Mouse (Mus musculus) limb, embryonic 12.5 days (tissue): ENCODE results near the gene Mapt. TPM values are rescaled to one million over a fixed set of nuclear protein-coding genes. Genes with fewer than 3 reads are reported as not detected.

Source experiments
- ATAC-seq: fragments of 200-750 bp; cut with Nextera tagmentation; 2 replicates; pipeline ENCODE4 v1.8.0; 2017; ENCODE audit warnings: low read depth, moderate TSS enrichment; ENCODE audit not compliant: insufficient number of reproducible peaks, insufficient read depth, low FRiP score, low TSS enrichment
- H3K27ac ChIP-seq: fragments of 300-500 bp; sonication (generic); 2 replicates; pipeline ENCODE4 v1.5.1; 2016; ENCODE audit warnings: mild to moderate bottlenecking, moderate library complexity
- H3K27me3 ChIP-seq: fragments of 300-500 bp; sonication (generic); 2 replicates; pipeline ENCODE4 v1.6.1; 2016; ENCODE audit warnings: mild to moderate bottlenecking, moderate library complexity
- H3K36me3 ChIP-seq: fragments of 300-500 bp; sonication (generic); 2 replicates; pipeline ENCODE4 v1.6.1; 2016; ENCODE audit warnings: mild to moderate bottlenecking, moderate library complexity
- H3K4me1 ChIP-seq: fragments of 300-500 bp; sonication (generic); replicated peaks from 2 replicates; pipeline ENCODE4 v1.6.1; 2016
- H3K4me2 ChIP-seq: fragments of 300-500 bp; sonication (generic); 2 replicates; pipeline ENCODE4 v1.6.1; 2016; ENCODE audit warnings: mild to moderate bottlenecking, moderate library complexity
- H3K4me3 ChIP-seq: fragments of 300-500 bp; sonication (generic); replicated peaks from 2 replicates; pipeline ENCODE4 v1.5.1; 2016; ENCODE audit warnings: mild to moderate bottlenecking
- H3K9ac ChIP-seq: fragments of 300-500 bp; sonication (generic); replicated peaks from 2 replicates; pipeline ENCODE4 v1.6.1; 2016; ENCODE audit warnings: mild to moderate bottlenecking, moderate library complexity
- H3K9me3 ChIP-seq: fragments of 300-500 bp; sonication (generic); 2 replicates; pipeline ENCODE4 v1.6.1; 2016; ENCODE audit warnings: mild to moderate bottlenecking, moderate library complexity
- WGBS: fragments of 180-500 bp; shearing (Covaris S2); methylation state at CpG from one replicate; pipeline ENCODE4 v1.1.7; 2016; 5-methylcytosine and 5-hydroxymethylcytosine counted together
- polyA plus RNA-seq: library from polyadenylated mRNA; unstranded; fragments of >200 nt; fragmentation: Nextera tagmentation; extraction: Ambion mirVana; gene quantifications from 2 replicates; pipeline ENCODE4 v1.2.1, GENCODE M21; 2016

The Mapt gene
- polyA plus RNA-seq, 1 experiment from 2014 or later, result 3.0 TPM

DNA sequence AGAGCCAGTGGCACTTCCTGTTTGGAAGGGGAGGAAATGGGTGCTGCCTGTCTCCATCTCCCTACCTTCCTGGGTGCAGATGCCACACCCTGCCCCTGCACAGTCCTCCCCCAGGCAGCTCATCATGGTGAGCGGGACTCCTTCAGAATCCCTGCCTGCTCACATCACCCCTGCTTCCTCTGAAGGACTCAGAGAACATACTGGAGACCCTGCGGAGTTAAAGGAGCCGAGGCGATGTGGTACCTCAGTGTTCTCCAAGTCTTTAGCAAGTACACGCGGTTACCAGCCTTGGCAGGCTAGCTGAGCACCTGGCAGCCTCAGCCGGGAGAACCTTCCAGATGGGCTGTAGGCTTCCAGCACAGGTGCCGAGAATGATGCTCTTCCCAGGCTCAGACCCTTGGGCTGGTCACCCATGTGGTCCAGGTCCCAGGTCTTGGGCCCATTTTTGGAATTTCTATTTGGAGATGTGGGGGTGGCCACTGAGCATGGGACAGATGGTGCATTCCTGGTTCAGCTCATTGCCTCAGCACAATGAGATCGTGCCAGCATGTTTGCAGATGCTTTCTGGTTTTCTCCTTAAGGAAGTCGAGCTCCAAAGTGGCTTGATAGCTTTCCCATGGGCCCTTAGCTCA lies 23.3 kb downstream of the Mapt start:
- WGBS, result 80% methylated on average over 10 of the region's 10 CpGs
- Histone ChIP-seq H3K4me3 (no peak overlapping the region), H3K9ac (no peak overlapping the region), H3K36me3 (no peaks in the 10 kb centered on the region), H3K9me3 (no peaks in the 10 kb centered on the region), H3K27ac (no peak overlapping the region), H3K27me3 (no peaks in the 10 kb centered on the region), H3K4me2 (no peak overlapping the region), H3K4me1 (peaks cover 7% of the 10 kb centered on the region)
- ATAC-seq, result no peak

DNA sequence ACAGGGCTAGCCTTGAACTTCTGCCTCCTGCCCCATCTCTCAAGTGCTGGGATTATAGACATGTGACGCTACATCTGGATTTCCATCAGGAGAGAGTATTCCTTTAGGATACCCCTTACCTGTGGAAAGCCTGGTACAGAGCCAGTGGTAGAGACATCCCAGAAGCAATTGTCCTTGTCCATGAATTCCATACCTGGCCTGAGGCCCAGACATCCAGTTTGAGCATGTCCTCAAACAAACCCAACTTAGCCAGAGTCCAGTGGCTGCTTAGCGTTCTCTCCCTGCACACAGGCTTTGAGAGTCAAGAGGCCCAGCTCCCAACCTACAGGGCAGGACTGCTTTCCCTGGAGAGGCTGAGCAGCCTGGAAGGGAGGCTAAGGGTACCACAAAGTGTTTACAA lies 25.0 kb downstream of the Mapt start:
- Histone ChIP-seq H3K9me3 (no peaks in the 10 kb centered on the region), H3K4me1 (peaks cover 7% of the 10 kb centered on the region), H3K4me2 (no peak overlapping the region), H3K4me3 (no peak overlapping the region), H3K9ac (no peak overlapping the region), H3K27ac (no peak overlapping the region), H3K36me3 (no peaks in the 10 kb centered on the region), H3K27me3 (no peaks in the 10 kb centered on the region)
- ATAC-seq, result no peak
- WGBS, result 97% methylated on average over 2 of the region's 2 CpGs

DNA sequence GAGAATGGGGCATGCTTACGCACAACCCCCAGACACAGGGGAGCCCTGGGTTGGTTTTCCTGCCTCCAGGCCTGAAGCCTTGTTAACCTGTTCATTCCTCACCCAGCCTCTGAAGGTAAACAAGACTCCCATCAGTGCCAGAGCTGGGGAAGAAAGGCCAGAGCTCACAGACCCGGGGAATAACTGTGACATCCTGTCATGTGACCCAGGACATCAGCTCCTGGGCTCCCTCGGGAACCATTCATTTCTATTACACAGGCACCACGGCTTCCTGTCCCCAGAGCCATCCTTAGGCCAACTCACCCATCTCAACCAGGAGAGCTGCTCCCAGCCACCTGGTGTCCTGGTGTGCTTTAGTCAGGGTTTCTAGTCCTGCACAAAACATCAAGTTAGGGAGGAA lies 27.8 kb downstream of the Mapt start:
- Histone ChIP-seq H3K27ac (no peak overlapping the region), H3K36me3 (no peaks in the 10 kb centered on the region), H3K4me3 (no peak overlapping the region), H3K4me2 (no peak overlapping the region), H3K9ac (no peak overlapping the region), H3K4me1 (peaks cover 7% of the 10 kb centered on the region), H3K9me3 (no peaks in the 10 kb centered on the region), H3K27me3 (no peaks in the 10 kb centered on the region)
- 41% methylated on average over 4 of the region's 4 CpGs for WGBS
- no peak for ATAC-seq

DNA sequence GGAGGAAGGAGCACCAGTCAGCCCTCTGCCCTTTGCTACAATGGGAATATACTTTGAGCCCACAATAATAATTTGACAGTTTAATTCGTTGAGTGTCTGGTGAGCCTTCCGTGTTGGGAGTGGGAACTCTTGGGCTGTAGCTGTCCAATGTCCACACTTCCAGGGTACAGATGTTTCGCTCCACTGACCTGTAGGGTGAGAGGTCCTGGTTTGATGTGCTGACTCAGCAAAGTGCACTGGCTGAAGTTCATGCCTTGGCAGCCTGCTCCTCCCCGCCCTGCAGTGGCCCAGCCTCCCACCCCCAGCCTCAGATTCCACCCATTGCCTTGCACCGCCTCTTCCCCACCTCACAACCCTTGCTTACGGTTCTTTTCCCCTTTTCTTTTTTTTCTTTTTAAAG lies 33.5 kb downstream of the Mapt start:
- ATAC-seq, result no peak
- H3K9me3 ChIP-seq, result no peaks in the 10 kb centered on the region
- H3K4me2 ChIP-seq, result no peak overlapping the region
- H3K4me3 ChIP-seq, result no peak overlapping the region
- no peaks in the 10 kb centered on the region for H3K27me3 ChIP-seq
- no peak overlapping the region for H3K9ac ChIP-seq
- H3K4me1 ChIP-seq, result 0 out of 2 replicates have a peak, but pooled peaks cover 4% of the 10 kb centered on the region
- no peaks in the 10 kb centered on the region for H3K36me3 ChIP-seq
- no peak overlapping the region for H3K27ac ChIP-seq
- 82% methylated on average over 6 of the region's 6 CpGs for WGBS

DNA sequence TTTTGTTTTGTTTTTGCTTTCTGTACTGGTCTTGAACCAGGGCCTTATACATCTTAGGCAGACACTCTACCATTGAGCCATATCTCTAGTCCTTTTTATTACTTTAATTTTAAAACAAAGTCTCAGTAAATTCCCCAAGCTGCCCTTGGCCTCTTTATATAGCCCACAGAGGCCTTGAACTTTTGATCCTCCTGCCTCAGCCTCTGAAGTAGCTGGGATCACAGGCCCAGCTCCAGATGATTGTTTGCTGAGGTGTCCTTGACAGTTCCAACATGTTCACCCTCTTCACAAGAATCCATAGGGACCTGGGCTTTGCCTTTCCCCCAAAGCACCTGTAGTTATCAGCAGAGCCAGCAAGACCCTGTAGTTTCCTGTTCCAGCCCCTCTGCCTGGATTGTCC lies 34.5 kb downstream of the Mapt start:
- 0 out of 2 replicates have a peak, but pooled peaks cover 5% of the 10 kb centered on the region for H3K4me1 ChIP-seq
- no peaks in the 10 kb centered on the region for H3K36me3 ChIP-seq
- H3K9ac ChIP-seq, result no peak overlapping the region
- H3K9me3 ChIP-seq, result no peaks in the 10 kb centered on the region
- no peak overlapping the region for H3K27ac ChIP-seq
- H3K27me3 ChIP-seq, result no peaks in the 10 kb centered on the region
- no peak overlapping the region for H3K4me2 ChIP-seq
- no peak overlapping the region for H3K4me3 ChIP-seq
- ATAC-seq, result no peak

DNA sequence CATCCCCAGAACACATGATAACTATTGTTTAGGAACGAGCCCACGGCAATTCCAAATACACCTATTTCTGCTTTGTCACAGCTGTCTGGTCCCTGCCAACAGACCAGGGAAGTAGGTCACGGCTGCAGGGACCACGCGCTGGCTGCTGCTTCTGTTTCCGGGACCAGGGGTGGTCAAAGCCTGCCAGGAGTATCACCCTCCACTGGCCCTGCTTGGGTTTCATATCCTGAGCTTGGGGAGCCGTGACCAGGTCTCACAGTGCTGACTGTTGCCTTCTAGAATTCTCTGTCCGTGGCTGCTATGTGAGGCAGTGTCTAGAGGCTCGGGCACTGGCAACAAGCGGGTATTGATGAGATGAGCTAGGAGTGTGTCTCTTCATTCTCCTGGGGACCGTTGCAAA lies 36.2 kb downstream of the Mapt start:
- no peak overlapping the region for H3K9ac ChIP-seq
- WGBS, result 83% methylated on average over 11 of the region's 11 CpGs
- no peaks in the 10 kb centered on the region for H3K27me3 ChIP-seq
- no peak overlapping the region for H3K27ac ChIP-seq
- no peak for ATAC-seq
- no peaks in the 10 kb centered on the region for H3K9me3 ChIP-seq
- H3K4me2 ChIP-seq, result no peak overlapping the region
- no peaks in the 10 kb centered on the region for H3K36me3 ChIP-seq
- H3K4me1 ChIP-seq, result peaks cover 5% of the 10 kb centered on the region; the same call in 1 of the 2 replicates
- H3K4me3 ChIP-seq, result no peak overlapping the region

DNA sequence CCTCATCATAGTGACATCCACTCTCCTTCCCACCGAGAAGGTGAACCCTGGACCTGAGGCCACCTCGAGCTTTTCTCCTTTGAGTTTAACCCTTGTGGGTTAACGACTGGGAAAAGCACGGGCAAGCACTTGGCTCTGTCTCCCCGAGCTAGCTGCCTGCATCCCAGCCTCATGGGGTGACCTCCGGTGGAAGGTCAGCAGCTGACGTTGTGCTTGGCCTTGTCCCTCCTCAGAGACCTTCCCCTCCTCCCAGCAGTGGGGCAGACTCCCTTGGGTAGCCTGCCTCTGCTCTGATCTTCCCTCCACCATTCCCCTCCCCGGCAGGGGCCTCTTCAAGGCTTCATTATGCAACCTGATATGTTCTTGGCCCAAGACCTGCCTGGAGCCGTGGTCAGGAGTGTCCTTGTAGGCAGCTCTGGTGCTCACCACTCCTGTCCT lies 38.2 kb downstream of the Mapt start:
- no peak for ATAC-seq
- 40% methylated on average over 9 of the region's 9 CpGs for WGBS
- peaks cover 5% of the 10 kb centered on the region; the same call in 1 of the 2 replicates for H3K4me1 ChIP-seq
- H3K27ac ChIP-seq, result no peak overlapping the region
- no peaks in the 10 kb centered on the region for H3K36me3 ChIP-seq
- H3K4me2 ChIP-seq, result no peak overlapping the region
- H3K27me3 ChIP-seq, result no peaks in the 10 kb centered on the region
- H3K4me3 ChIP-seq, result no peak overlapping the region
- no peaks in the 10 kb centered on the region for H3K9me3 ChIP-seq
- no peak overlapping the region for H3K9ac ChIP-seq

DNA sequence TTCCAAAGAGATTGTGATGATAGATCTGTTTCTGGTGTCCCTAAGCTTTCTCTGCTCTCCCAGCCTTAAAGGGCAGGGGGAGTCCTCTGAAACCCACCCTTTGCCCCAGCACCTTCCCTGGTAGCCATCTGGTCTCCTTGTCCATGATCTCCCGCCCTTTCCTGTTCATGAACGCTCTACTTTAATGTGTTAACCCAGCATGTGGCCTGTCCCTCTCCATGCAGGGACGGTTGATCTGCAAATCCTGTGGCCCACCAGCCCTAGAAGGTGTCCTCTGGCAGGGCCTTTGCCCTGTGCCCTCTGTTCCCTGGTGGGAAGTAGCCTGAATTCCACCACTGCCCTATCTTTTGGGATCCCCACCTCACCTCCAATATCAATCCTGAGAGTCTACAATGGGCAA lies 39.3 kb downstream of the Mapt start:
- no peak overlapping the region for H3K4me2 ChIP-seq
- no peaks in the 10 kb centered on the region for H3K9me3 ChIP-seq
- ATAC-seq, result no peak
- no peak overlapping the region for H3K27ac ChIP-seq
- H3K4me3 ChIP-seq, result no peak overlapping the region
- H3K27me3 ChIP-seq, result no peaks in the 10 kb centered on the region
- no peaks in the 10 kb centered on the region for H3K36me3 ChIP-seq
- WGBS, result 68% methylated on average over 3 of the region's 3 CpGs
- H3K9ac ChIP-seq, result no peak overlapping the region
- H3K4me1 ChIP-seq, result peaks cover 5% of the 10 kb centered on the region; the same call in 1 of the 2 replicates

DNA sequence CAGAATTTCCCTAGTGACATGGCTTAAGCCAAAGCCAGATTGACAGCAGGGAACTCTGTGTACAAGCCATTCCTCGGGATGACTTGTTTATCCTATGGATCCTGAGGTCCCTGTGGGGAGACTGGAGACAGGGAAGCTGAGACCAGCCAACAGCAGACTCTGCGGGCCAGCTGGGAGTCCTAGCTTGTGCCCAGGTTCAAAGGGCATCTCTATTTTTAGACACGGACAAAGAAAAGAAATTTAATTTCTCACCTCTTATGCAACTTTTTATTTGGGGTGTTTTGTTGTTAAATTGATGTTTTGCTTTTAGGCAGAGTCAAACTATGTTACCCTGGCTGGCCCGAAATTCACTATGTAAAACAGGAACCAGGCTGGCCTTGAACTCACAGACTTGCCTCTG lies 39.7 kb downstream of the Mapt start:
- Histone ChIP-seq H3K27me3 (no peaks in the 10 kb centered on the region), H3K4me2 (no peak overlapping the region), H3K4me1 (peaks cover 5% of the 10 kb centered on the region; the same call in 1 of the 2 replicates), H3K36me3 (no peaks in the 10 kb centered on the region), H3K9ac (no peak overlapping the region), H3K9me3 (no peaks in the 10 kb centered on the region), H3K27ac (no peak overlapping the region), H3K4me3 (no peak overlapping the region)
- no peak for ATAC-seq
- 79% methylated on average over 4 of the region's 4 CpGs for WGBS

DNA sequence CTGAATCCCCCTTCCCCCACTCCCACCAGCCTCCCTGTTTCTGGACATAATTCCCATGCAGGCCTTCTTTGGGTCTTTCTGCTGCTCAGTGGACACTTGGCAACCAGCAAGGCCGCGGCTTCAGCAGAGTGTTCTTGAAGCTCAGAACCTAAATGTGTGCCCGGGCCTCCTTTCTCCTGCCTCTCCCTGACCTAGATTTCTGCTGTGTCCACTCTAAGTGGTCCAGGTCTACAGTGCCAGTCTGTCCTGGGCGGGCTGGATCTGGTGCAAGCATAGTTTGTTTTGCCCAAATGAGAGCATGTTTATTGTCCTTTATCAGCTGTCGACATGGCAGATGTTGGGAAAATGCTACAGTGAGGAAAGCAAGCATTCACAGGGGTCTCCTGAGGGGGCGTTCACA lies 40.7 kb downstream of the Mapt start:
- Histone ChIP-seq H3K9ac (no peak overlapping the region), H3K9me3 (no peaks in the 10 kb centered on the region), H3K4me3 (no peak overlapping the region), H3K36me3 (no peaks in the 10 kb centered on the region), H3K27ac (no peak overlapping the region), H3K27me3 (no peaks in the 10 kb centered on the region), H3K4me1 (peaks cover 5% of the 10 kb centered on the region; the same call in 1 of the 2 replicates), H3K4me2 (no peak overlapping the region)
- ATAC-seq, result no peak
- WGBS, result 77% methylated on average over 6 of the region's 6 CpGs

DNA sequence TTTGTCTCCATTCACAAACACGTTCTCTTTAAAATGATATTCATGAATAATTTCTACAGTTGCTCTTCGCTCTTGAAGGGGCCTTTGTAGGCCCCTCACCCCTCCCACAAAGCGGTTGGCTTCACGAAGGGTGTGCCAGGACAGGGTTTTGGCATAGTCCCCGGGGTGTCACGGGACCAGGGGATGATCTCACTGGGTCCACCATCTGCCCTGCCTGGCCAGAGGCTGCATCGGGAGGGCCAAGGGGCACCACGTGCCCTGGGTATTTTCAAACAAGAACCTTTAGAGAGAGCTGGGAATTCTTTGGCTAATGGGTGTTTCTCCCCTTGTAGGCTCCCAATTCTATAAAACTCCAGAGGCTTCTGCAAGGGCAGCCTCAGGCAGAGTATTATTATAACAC lies 41.2 kb downstream of the Mapt start:
- ATAC-seq, result no peak
- H3K27ac ChIP-seq, result no peak overlapping the region
- no peak overlapping the region for H3K4me3 ChIP-seq
- no peak overlapping the region for H3K4me2 ChIP-seq
- peaks cover 5% of the 10 kb centered on the region; the same call in 1 of the 2 replicates for H3K4me1 ChIP-seq
- H3K27me3 ChIP-seq, result no peaks in the 10 kb centered on the region
- H3K36me3 ChIP-seq, result no peaks in the 10 kb centered on the region
- no peaks in the 10 kb centered on the region for H3K9me3 ChIP-seq
- H3K9ac ChIP-seq, result no peak overlapping the region
- 79% methylated on average over 8 of the region's 8 CpGs for whole genome bisulfite sequencing

DNA sequence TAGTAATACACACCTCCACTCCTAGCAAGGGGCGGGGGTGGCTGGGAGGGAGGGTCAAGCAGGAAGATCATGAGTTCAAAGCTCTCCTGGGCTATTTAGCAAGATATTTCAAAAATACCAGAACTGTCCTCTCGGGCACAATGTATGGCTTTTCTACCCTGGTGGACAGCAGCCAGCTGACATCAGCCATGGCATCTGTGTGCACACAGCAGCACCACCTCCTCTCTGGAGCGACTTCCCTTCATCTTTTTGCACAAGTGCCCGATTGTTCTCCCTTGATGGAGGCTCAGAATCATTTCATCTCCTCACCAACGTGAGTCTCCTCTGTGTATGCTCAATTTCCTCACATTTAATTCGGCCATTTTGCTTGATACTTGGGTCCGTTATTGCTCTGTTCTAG lies 44.6 kb downstream of the Mapt start:
- Histone ChIP-seq H3K9me3 (no peaks in the 10 kb centered on the region), H3K4me1 (peaks cover 9% of the 10 kb centered on the region), H3K4me3 (no peak overlapping the region), H3K4me2 (no peak overlapping the region), H3K27ac (no peak overlapping the region), H3K9ac (no peak overlapping the region), H3K36me3 (no peaks in the 10 kb centered on the region), H3K27me3 (no peaks in the 10 kb centered on the region; the same call in 1 of the 2 replicates)
- ATAC-seq, result no peak
- 88% methylated on average over 7 of the region's 7 CpGs for WGBS
